Mouse (Mus musculus) limb, embryonic 11.5 days (tissue): ENCODE measurements around the gene Anxa6. TPM values are rescaled to one million over a fixed set of nuclear protein-coding genes. Genes with fewer than 3 reads are reported as not detected.

Experiments used
- ATAC-seq: fragments of 200-750 bp; cut with Nextera tagmentation; 2 replicates; pipeline ENCODE4 v1.8.0; 2017; ENCODE audit warnings: low read depth; ENCODE audit not compliant: insufficient number of reproducible peaks, low FRiP score, low TSS enrichment
- DNase-seq: peaks from one replicate; pipeline ENCODE4 v3.0.0-alpha.2; 2015; ENCODE audit warnings: low spot score
- H3K27ac ChIP-seq: fragments of 300-500 bp; sonication (generic); replicated peaks from 2 replicates; pipeline ENCODE4 v1.5.1; 2014; ENCODE audit warnings: low read depth, mild to moderate bottlenecking, low read length
- H3K27me3 ChIP-seq: fragments of 300-500 bp; sonication (generic); 2 replicates; pipeline ENCODE4 v1.6.1; 2014; ENCODE audit warnings: mild to moderate bottlenecking, low read length, mixed read lengths; ENCODE audit not compliant: control insufficient read depth, insufficient read depth
- H3K36me3 ChIP-seq: fragments of 300-500 bp; sonication (generic); 2 replicates; pipeline ENCODE4 v1.6.1; 2014; ENCODE audit warnings: mild to moderate bottlenecking, low read length, moderate library complexity, mixed read lengths; ENCODE audit not compliant: control insufficient read depth, insufficient read depth
- H3K4me1 ChIP-seq: fragments of 300-500 bp; sonication (generic); 2 replicates; pipeline ENCODE4 v1.6.1; 2014; ENCODE audit warnings: low read length, mixed read lengths; ENCODE audit not compliant: control insufficient read depth, insufficient read depth
- H3K4me2 ChIP-seq: fragments of 300-500 bp; sonication (generic); 2 replicates; pipeline ENCODE4 v1.6.1; 2014; ENCODE audit warnings: low read depth, mild to moderate bottlenecking, moderate library complexity; ENCODE audit not compliant: severe bottlenecking
- H3K4me3 ChIP-seq: fragments of 300-500 bp; sonication (generic); 2 replicates; pipeline ENCODE4 v1.5.1; 2014; ENCODE audit warnings: low read depth, low read length
- H3K9ac ChIP-seq: fragments of 300-500 bp; sonication (generic); 2 replicates; pipeline ENCODE4 v1.6.1; 2014; ENCODE audit warnings: mild to moderate bottlenecking, low read length
- H3K9me3 ChIP-seq: fragments of 300-500 bp; sonication (generic); 2 replicates; pipeline ENCODE4 v1.6.1; 2016; ENCODE audit warnings: low read length; ENCODE audit not compliant: control insufficient read depth
- WGBS: fragments of 180-500 bp; shearing (Covaris S2); extraction: QIAGEN DNeasy Blood & Tissue Kit; methylation state at CpG from one replicate; pipeline ENCODE4 v1.1.7; 2014; 5-methylcytosine and 5-hydroxymethylcytosine counted together
- polyA plus RNA-seq: library from polyadenylated mRNA; unstranded; fragments of >200 nt; fragmentation: Nextera tagmentation; extraction: Ambion mirVana; gene quantifications from 2 replicates; pipeline ENCODE4 v1.2.1, GENCODE M21; 2014

Anxa6 gene
- polyA plus RNA-seq, 1 experiment from 2014 or later: 93.9 TPM

GRCm38 (mm10) chr11:55072467-55072866, 39.2 kb upstream of the Anxa6 start:
- ATAC-seq (no peak), DNase-seq (no peak)
- no peak overlapping the region for H3K4me2 ChIP-seq
- H3K27me3 ChIP-seq: no peaks in the 10 kb centered on the region
- H3K27ac ChIP-seq: no peak overlapping the region
- no peak overlapping the region for H3K9ac ChIP-seq
- H3K36me3 ChIP-seq: no peaks in the 10 kb centered on the region
- H3K4me1 ChIP-seq: peaks cover 5% of the 10 kb centered on the region; the same call in 1 of the 2 replicates
- no peaks in the 10 kb centered on the region for H3K9me3 ChIP-seq
- 87% methylated on average over 8 of the region's 8 CpGs for WGBS
- no peak overlapping the region for H3K4me3 ChIP-seq

- Histone ChIP-seq H3K4me2 (no peak overlapping the region), H3K4me1 (no peaks in the 10 kb centered on the region), H3K4me3 (no peak overlapping the region), H3K36me3 (no peaks in the 10 kb centered on the region), H3K9me3 (no peaks in the 10 kb centered on the region), H3K27me3 (no peaks in the 10 kb centered on the region), H3K27ac (no peak overlapping the region), H3K9ac (no peak overlapping the region)
- no peak for ATAC-seq
- 86% methylated on average over 5 of the region's 5 CpGs for WGBS
- DNase-seq: no peak
These were observed 38.1 kb upstream of the Anxa6 start for GRCm38 (mm10) chr11:55071344-55071743.

GRCm38 (mm10) chr11:55069023-55069422, 35.8 kb upstream of the Anxa6 start:
- no peak overlapping the region for H3K9ac ChIP-seq
- no peak for DNase-seq
- H3K4me2 ChIP-seq: no peak overlapping the region
- no peaks in the 10 kb centered on the region for H3K27me3 ChIP-seq
- H3K36me3 ChIP-seq: no peaks in the 10 kb centered on the region
- no peaks in the 10 kb centered on the region for H3K4me1 ChIP-seq
- no peak overlapping the region for H3K27ac ChIP-seq
- no peak overlapping the region for H3K4me3 ChIP-seq
- WGBS: 59% methylated on average over 2 of the region's 2 CpGs
- ATAC-seq: no peak
- no peaks in the 10 kb centered on the region for H3K9me3 ChIP-seq

GRCm38 (mm10) chr11:55066921-55067320, 33.7 kb upstream of the Anxa6 start:
- WGBS: 57% methylated on average over 4 of the region's 4 CpGs
- H3K27me3 ChIP-seq: no peaks in the 10 kb centered on the region
- H3K4me2 ChIP-seq: no peak overlapping the region
- no peak overlapping the region for H3K27ac ChIP-seq
- ATAC-seq: no peak
- H3K4me1 ChIP-seq: peaks cover 4% of the 10 kb centered on the region; the same call in 1 of the 2 replicates
- no peak for DNase-seq
- H3K9me3 ChIP-seq: no peaks in the 10 kb centered on the region
- H3K4me3 ChIP-seq: no peak overlapping the region
- H3K9ac ChIP-seq: no peak overlapping the region
- no peaks in the 10 kb centered on the region for H3K36me3 ChIP-seq

GRCm38 (mm10) chr11:55062856-55063255, 29.6 kb upstream of the Anxa6 start:
- WGBS: 41% methylated on average over 5 of the region's 5 CpGs
- no peak for DNase-seq
- Histone ChIP-seq H3K27ac (no peak overlapping the region), H3K36me3 (no peaks in the 10 kb centered on the region), H3K27me3 (no peaks in the 10 kb centered on the region), H3K9ac (no peak overlapping the region), H3K4me1 (peaks cover 4% of the 10 kb centered on the region; the same call in 1 of the 2 replicates), H3K4me2 (no peak overlapping the region), H3K4me3 (no peak overlapping the region), H3K9me3 (no peaks in the 10 kb centered on the region)
- ATAC-seq: no peak

- Histone ChIP-seq H3K27ac (no peak overlapping the region), H3K4me2 (no peak overlapping the region), H3K36me3 (no peaks in the 10 kb centered on the region), H3K9me3 (no peaks in the 10 kb centered on the region), H3K4me1 (peaks cover 4% of the 10 kb centered on the region; the same call in 1 of the 2 replicates), H3K27me3 (no peaks in the 10 kb centered on the region), H3K9ac (no peak overlapping the region), H3K4me3 (no peak overlapping the region)
- no peak for DNase-seq
- WGBS: 95% methylated on average over 5 of the region's 5 CpGs
- no peak for ATAC-seq
These were observed 27.6 kb upstream of the Anxa6 start for GRCm38 (mm10) chr11:55060802-55061201.

GRCm38 (mm10) chr11:55057511-55057910, 24.3 kb upstream of the Anxa6 start:
- H3K4me3 ChIP-seq: no peak overlapping the region
- 85% methylated on average over 3 of the region's 3 CpGs for WGBS

GRCm38 (mm10) chr11:55050837-55051510, 17.7 kb upstream of the Anxa6 start:
- Histone ChIP-seq H3K9me3 (no peaks in the 10 kb centered on the region), H3K4me3 (no peak overlapping the region), H3K27me3 (no peaks in the 10 kb centered on the region), H3K36me3 (no peaks in the 10 kb centered on the region), H3K9ac (no peak overlapping the region), H3K4me2 (no peak overlapping the region), H3K27ac (no peak overlapping the region), H3K4me1 (no peaks in the 10 kb centered on the region)
- ATAC-seq (no peak), DNase-seq (no peak)
- 83% methylated on average over 7 of the region's 7 CpGs for WGBS

More at GRCm38 (mm10) chr11:55057511-55057910, 24.3 kb upstream of the Anxa6 start:
- no peak overlapping the region for H3K27ac ChIP-seq
- H3K36me3 ChIP-seq: no peaks in the 10 kb centered on the region
- H3K9ac ChIP-seq: no peak overlapping the region
- no peak for ATAC-seq
- no peaks in the 10 kb centered on the region for H3K9me3 ChIP-seq
- no peak for DNase-seq
- H3K27me3 ChIP-seq: no peaks in the 10 kb centered on the region
- H3K4me2 ChIP-seq: no peak overlapping the region
- no peaks in the 10 kb centered on the region for H3K4me1 ChIP-seq

GRCm38 (mm10) chr11:55046600-55046999, 13.4 kb upstream of the Anxa6 start:
- Histone ChIP-seq H3K36me3 (no peaks in the 10 kb centered on the region), H3K4me1 (no peaks in the 10 kb centered on the region), H3K9ac (no peak overlapping the region), H3K4me3 (no peak overlapping the region), H3K27me3 (no peaks in the 10 kb centered on the region), H3K4me2 (no peak overlapping the region), H3K9me3 (no peaks in the 10 kb centered on the region), H3K27ac (no peak overlapping the region)
- ATAC-seq (no peak), DNase-seq (no peak)
- WGBS: 57% methylated on average over 5 of the region's 5 CpGs
